Mouse (Mus musculus) erythroblast, embryonic 14.5 days (primary cell): ENCODE results near the gene Slain2.

Source experiments
- GATA1 ChIP-seq: IDR thresholded peaks from 2 replicates; pipeline ENCODE4 v1.6.1; 2012; ENCODE audit warnings: low read length, inconsistent platforms, mixed read lengths
- TAL1 ChIP-seq: IDR thresholded peaks from 3 replicates; pipeline ENCODE4 v1.6.1; 2012; ENCODE audit warnings: low read length, inconsistent platforms, mixed read lengths

- TF ChIP-seq GATA1 (no peak), TAL1 (no peak)
Observed at GRCm38 (mm10) chr5:72921171-72921570, 7.1 kb downstream of the Slain2 start.
